Mouse (Mus musculus): ENCODE measurements around the gene Orm3.

DNA sequence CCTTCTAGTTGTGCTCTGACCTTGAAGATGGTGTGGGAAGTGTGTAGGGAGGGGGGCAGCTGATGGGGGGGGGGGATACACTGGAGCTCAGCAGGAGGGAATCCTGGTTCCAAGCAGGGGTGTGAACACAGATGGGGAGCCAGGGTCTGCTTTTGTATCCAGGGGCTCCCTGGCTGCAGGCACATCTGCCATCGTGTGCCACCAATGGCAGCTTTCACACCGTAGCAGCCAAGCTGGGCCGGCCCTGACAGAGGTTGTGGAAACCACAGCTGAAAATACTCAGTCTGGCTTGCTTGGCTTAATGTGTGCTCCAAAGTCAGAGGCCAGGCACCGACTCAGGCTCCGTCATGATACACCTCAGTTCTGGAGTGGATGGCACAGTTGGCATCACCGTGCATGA is 32.1 kb downstream of the Orm3 start:
- TF ChIP-seq CTCF (IDR thresholded peaks at IDR 0.05; ENCODE audit: borderline replicate concordance, extremely low read depth, insufficient read depth, insufficient read length) (no peak), POLR2A (IDR thresholded peaks at IDR 0.05; ENCODE audit: borderline replicate concordance, extremely low read depth, insufficient read depth, insufficient read length, poor library complexity, severe bottlenecking) (no peak)

All from brain, embryonic 14.5 days (tissue).